Mouse (Mus musculus): ENCODE data around the gene Grid2.
A peak's percentile ranks its signal among the peaks of the same experiment; 100 is the strongest.

Gene Grid2

DNA sequence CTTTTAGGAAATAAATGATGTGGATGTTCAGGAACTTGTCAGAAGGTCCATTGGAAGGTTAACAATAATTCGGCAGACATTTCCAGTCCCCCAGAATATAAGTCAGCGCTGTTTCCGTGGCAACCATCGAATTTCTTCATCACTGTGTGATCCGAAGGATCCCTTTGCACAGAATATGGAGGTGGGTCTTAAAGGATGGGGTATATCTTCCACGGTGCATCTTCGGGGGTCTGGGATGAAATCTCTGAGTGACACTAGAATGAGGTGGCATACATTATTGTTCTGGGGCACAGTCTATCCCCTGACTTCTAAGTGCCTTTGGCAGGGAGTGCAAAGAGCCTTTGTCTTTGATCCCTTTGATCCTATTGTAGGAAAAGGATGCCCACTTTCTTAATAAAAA is 808.2 kb downstream of the Grid2 start:
- no peak for DNase-seq (ENCODE audit: low spot score)

GRCm38 (mm10) chr6:64064704-64065103 is 809.0 kb downstream of the Grid2 start:
- DNase-seq (ENCODE audit: low spot score) = no peak

GRCm38 (mm10) chr6:64073406-64073805 is 817.7 kb downstream of the Grid2 start:
- DNase-seq (ENCODE audit: low spot score) = no peak

- no peak for DNase-seq (ENCODE audit: low spot score)
Observed at GRCm38 (mm10) chr6:64077911-64078310, 822.2 kb downstream of the Grid2 start.

- no peak for DNase-seq (ENCODE audit: low spot score)
Observed at GRCm38 (mm10) chr6:64098662-64099061, 843.0 kb downstream of the Grid2 start.

DNA sequence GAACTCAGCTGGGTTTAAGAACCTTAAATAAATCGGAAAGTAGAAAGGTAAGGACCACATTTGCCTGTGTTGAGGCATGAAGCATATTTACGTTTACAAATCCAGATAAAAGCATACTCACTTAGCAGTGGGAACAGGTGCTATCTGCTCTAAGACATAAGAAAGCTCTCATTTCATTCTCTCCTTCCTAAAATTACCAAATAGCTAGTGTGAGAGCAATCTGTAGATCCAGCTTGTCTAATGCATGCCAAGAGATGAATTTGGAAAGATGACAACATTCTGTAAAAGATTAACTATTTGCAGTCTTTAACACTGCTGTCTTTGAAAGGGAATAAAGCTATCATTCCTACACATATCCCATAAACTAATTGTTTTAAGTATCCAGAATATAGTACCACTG is 858.9 kb downstream of the Grid2 start:
- DNase-seq (ENCODE audit: low spot score) = no peak

- DNase-seq (ENCODE audit: low spot score) = no peak
Observed at GRCm38 (mm10) chr6:64136275-64136674, 880.6 kb downstream of the Grid2 start.

DNA sequence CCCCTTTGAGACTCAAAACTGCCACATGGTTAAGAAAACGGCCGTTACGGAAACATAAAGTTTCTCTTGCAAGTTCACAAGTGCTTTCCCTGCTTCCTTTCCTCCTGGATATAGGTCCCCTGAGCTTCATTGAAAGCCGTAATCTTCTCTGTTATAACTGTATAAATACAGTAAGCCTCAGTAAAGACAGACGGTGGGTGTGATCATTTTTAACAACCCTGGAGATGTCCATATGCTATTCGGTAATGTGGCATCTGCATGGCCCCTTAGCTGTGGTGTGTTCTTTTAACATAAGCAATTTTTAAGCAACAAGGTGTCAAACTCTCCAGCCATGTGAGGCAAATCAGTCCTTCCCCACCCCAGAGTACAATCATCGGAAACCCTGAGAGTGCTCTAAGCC is 892.9 kb downstream of the Grid2 start:
- DNase-seq (ENCODE audit: low spot score) = no peak

DNA sequence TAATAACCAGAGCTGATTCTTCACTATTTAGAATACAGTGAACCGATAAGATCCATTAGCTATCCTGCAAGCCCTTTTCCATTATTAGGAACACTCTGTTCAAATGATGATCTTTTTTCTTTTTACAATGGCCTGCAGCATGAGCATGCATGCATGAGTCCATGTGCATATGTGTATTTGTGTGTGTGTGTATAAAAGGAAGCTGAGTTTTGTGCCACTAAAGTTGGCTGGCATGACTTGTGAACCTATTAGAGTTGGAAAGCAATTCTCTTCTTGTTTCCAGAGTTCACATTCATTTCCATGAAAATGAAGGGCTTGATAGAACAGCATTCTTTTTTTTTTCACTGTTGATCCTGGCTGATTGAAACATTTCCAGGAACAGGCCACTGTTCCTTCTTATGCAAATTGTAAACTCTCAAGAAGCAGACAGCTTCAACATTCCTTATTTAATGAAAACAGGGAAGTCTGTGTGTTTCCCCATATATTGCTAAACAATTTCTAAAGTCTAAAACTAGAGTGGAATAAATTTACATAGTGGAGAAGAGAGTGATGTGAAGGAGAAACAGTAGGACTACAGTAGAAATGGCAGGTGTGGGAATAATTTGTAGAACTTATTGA is 919.4 kb downstream of the Grid2 start:
- DNase-seq (ENCODE audit: low spot score) = no peak

DNA sequence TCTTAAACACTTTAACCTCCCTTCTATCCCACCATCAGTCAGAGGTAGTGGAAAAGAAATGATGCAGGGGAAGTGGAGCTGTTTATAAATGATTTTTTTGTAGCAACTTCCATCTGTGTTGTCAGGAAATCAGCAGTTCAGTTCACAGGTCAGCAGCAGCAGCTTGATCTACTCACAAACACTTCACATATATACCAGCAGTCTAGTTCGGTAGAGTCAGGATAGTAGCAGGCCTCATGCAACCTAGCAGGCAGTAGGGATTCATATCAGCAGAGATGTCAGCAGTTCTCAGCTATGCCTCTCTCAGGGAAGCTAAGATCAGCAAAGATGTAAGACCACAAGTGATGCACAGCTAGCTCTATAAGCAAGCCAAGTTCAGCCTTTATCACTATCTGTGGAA is 938.0 kb downstream of the Grid2 start:
- no peak for DNase-seq (ENCODE audit: low spot score)

GRCm38 (mm10) chr6:64202396-64203122 is 946.9 kb downstream of the Grid2 start:
- DNase-seq (ENCODE audit: low spot score) = no peak

- DNase-seq (ENCODE audit: low spot score) = peak; percentile 3
Observed at GRCm38 (mm10) chr6:64236351-64236750, 980.7 kb downstream of the Grid2 start.

DNA sequence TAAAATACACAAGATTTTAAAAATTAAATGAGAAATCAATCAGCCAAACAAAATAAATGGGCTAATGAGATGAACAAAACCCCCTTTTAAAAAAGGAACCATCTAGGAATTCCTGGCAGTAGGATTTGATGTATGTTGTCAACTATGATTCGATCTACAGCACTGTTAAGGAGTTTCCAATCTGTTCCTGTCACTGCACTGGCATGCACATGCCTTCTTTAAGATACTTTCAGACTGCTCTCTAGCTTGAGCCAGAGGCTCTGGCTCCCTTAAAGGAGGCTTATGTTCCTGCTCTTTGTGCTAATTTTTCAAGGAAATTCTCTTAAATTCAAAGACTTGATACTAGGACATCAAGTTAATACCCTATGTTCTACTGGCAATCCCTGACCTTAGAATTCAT is 984.9 kb downstream of the Grid2 start:
- no peak for DNase-seq (ENCODE audit: low spot score)

DNA sequence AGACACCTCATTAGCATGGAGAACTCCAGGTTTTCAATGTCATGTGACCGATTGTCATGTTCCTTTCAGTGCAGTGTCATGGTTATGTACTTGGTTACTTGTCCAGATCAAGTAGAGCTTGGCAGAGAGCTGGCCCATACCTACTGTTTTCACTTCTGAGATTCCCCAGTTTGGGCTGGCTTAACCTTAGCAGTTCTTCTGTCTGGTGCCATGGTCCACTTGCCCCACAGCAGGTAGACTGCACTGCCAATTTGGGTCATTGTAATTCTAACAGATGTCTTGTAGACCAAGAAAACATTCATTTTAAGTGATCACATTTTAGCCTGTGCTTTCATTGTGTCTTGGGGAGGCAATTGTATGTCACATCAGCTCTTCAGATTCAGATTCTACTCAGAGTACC is 990.3 kb downstream of the Grid2 start:
- DNase-seq (ENCODE audit: low spot score) = no peak

DNA sequence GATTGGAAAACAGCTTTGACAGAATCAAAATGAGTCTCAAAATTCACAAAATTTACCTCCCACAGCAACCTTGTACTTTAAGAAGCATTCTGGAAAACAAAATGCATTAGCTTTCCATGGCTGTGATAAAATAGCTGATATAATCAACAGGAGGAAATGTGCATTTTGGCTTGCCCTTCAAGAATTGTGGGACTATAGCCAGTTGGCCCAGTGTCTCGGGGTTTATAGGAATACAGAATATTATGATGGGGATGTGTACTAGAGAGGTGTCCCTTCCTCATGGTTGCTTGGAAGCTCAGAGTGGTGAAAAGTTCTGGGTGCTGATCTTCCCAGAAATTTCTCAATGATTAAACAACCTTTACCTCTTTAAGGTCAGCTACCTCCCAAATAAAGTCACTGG is 995.4 kb downstream of the Grid2 start:
- DNase-seq (ENCODE audit: low spot score) = no peak

- no peak for DNase-seq (ENCODE audit: low spot score)
Observed at GRCm38 (mm10) chr6:64263517-64263916, 1007.8 kb downstream of the Grid2 start.

DNA sequence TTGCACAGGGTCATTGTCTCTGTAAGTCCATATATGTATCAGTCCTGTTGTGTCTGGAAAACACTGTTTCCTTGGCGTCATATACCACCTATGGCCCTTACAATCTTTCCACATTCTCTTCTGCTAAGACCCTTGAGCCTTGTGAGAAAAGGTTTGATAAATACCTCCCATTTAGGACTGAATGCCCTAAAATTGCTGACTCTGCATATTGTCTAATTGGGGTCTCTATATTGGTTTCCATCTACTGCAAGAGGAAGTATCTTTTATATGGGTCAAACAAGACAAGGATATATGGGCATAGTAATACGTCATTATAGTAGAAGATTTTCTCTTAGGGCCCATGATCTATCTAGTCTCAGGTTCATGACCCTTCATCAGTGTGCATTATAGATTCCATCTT is 1008.5 kb downstream of the Grid2 start:
- no peak for DNase-seq (ENCODE audit: low spot score)

GRCm38 (mm10) chr6:64274319-64275114 is 1018.8 kb downstream of the Grid2 start:
- DNase-seq (ENCODE audit: low spot score) = no peak

DNA sequence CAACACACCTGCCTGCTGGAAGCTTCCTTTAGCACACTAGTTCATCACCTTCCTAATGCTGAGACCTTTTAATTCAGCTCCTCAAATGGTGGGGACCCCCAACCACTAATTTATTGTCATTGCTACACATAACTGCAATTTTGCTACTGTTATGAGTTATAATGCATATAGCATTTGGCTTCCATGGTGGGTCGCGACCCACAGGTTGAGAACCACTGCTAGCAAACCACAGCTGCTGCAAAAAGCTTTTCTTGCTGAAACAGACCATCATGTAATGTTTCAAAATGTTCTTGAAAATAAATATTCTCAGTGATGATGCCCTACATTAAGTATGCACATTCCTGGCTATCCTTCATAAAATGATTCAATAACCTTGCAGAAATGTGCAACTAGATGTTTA is 1024.3 kb downstream of the Grid2 start:
- DNase-seq (ENCODE audit: low spot score) = no peak

GRCm38 (mm10) chr6:64293761-64294160 is 1038.1 kb downstream of the Grid2 start:
- DNase-seq (ENCODE audit: low spot score) = no peak

GRCm38 (mm10) chr6:64297633-64298032 is 1042.0 kb downstream of the Grid2 start:
- DNase-seq (ENCODE audit: low spot score) = no peak

GRCm38 (mm10) chr6:64304709-64305476 is 1049.2 kb downstream of the Grid2 start:
- no peak for DNase-seq (ENCODE audit: low spot score)

Data from urinary bladder, postnatal 14 days (tissue).